Mouse (Mus musculus) kidney, adult 9 months (tissue): ENCODE measurements around the gene Fbxl4.
"Not testable (repeated sequence)": the region's sequence is repeated elsewhere in the genome, so short reads cannot be mapped to it uniquely, and the experiment has no call there.

ENCODE experiments used
- DNase-seq: peaks from one replicate; pipeline ENCODE4 v3.0.0; 2022

Gene Fbxl4

GRCm38 (mm10) chr4:22357266-22357930 is at the start of gene Fbxl4:
Gene Fbxl4, plus strand, starts transcription at chr4:22357543.
- DNase-seq, result peak; percentile 86

- no peak for DNase-seq
Measured at GRCm38 (mm10) chr4:22314564-22314963, 42.8 kb upstream of the Fbxl4 start.

GRCm38 (mm10) chr4:22342816-22343573 is 14.3 kb upstream of the Fbxl4 start:
- no peak for DNase-seq

GRCm38 (mm10) chr4:22349086-22349485 is 8.3 kb upstream of the Fbxl4 start:
- not testable (repeated sequence) for DNase-seq

- no peak for DNase-seq
Measured at GRCm38 (mm10) chr4:22357931-22358300, 573 bp downstream of the Fbxl4 start.

- DNase-seq, result no peak
Measured at GRCm38 (mm10) chr4:22358487-22358886, 1.1 kb downstream of the Fbxl4 start.

- DNase-seq, result no peak
Measured at GRCm38 (mm10) chr4:22367368-22367767, 10.0 kb downstream of the Fbxl4 start.

- no peak for DNase-seq
Measured at GRCm38 (mm10) chr4:22378516-22378915, 21.2 kb downstream of the Fbxl4 start.

GRCm38 (mm10) chr4:22380646-22381045 is 23.3 kb downstream of the Fbxl4 start:
- DNase-seq, result no peak

- no peak for DNase-seq
Measured at GRCm38 (mm10) chr4:22383528-22384265, 26.4 kb downstream of the Fbxl4 start.

GRCm38 (mm10) chr4:22390045-22390444 is 32.7 kb downstream of the Fbxl4 start:
- DNase-seq, result no peak

- no peak for DNase-seq
Measured at GRCm38 (mm10) chr4:22392777-22393473, 35.6 kb downstream of the Fbxl4 start.

- DNase-seq, result no peak
Measured at GRCm38 (mm10) chr4:22395404-22395803, 38.1 kb downstream of the Fbxl4 start.

GRCm38 (mm10) chr4:22396484-22397000 is 39.2 kb downstream of the Fbxl4 start:
- DNase-seq, result peak; percentile 87

- DNase-seq, result no peak
Measured at GRCm38 (mm10) chr4:22397003-22397402, 39.7 kb downstream of the Fbxl4 start.

GRCm38 (mm10) chr4:22402032-22402431 is 44.7 kb downstream of the Fbxl4 start:
- DNase-seq, result no peak

- DNase-seq, result no peak
Measured at GRCm38 (mm10) chr4:22402930-22403329, 45.6 kb downstream of the Fbxl4 start.

- no peak for DNase-seq
Measured at GRCm38 (mm10) chr4:22420627-22421026, 63.3 kb downstream of the Fbxl4 start.

- DNase-seq, result no peak
Measured at GRCm38 (mm10) chr4:22422400-22422799, 65.1 kb downstream of the Fbxl4 start.

GRCm38 (mm10) chr4:22428150-22428549 is 70.8 kb downstream of the Fbxl4 start:
- no peak for DNase-seq

- no peak for DNase-seq
Measured at GRCm38 (mm10) chr4:22469575-22469974, 112.2 kb downstream of the Fbxl4 start.

- DNase-seq, result no peak
Measured at GRCm38 (mm10) chr4:22476967-22477710, 119.8 kb downstream of the Fbxl4 start.
